Mouse (Mus musculus) intestine, embryonic 14.5 days (tissue): ENCODE measurements around the gene Gtf2h2. TPM values are rescaled to one million over a fixed set of nuclear protein-coding genes. Genes with fewer than 3 reads are reported as not detected.
A peak's percentile ranks its signal among the peaks of the same experiment; 100 is the strongest.

Experiments used
- ATAC-seq: fragments of 200-750 bp; cut with Nextera tagmentation; replicated peaks from 2 replicates; pipeline ENCODE4 v1.8.0; 2017; ENCODE audit warnings: low read depth, moderate number of reproducible peaks, moderate TSS enrichment, moderate library complexity; ENCODE audit not compliant: low FRiP score, low TSS enrichment
- DNase-seq: peaks from one replicate; pipeline ENCODE4 v3.0.0-alpha.2; 2018; ENCODE audit warnings: low spot score
- H3K27ac ChIP-seq: fragments of 300-500 bp; sonication (generic); 2 replicates; pipeline ENCODE4 v1.5.1; 2014; ENCODE audit warnings: low read depth, mild to moderate bottlenecking, control low read depth
- H3K27me3 ChIP-seq: fragments of 300-500 bp; sonication (generic); replicated peaks from 2 replicates; pipeline ENCODE4 v1.6.1; 2014; ENCODE audit warnings: low read length, control low read depth; ENCODE audit not compliant: control insufficient read depth, insufficient read depth
- H3K36me3 ChIP-seq: fragments of 300-500 bp; sonication (generic); 2 replicates; pipeline ENCODE4 v1.6.1; 2014; ENCODE audit warnings: low read length, control low read depth; ENCODE audit not compliant: control insufficient read depth, insufficient read depth
- H3K4me1 ChIP-seq: fragments of 300-500 bp; sonication (generic); replicated peaks from 2 replicates; pipeline ENCODE4 v1.6.1; 2014; ENCODE audit warnings: low read length, control low read depth, mixed read lengths; ENCODE audit not compliant: control insufficient read depth, insufficient read depth
- H3K4me2 ChIP-seq: fragments of 300-500 bp; sonication (generic); 2 replicates; pipeline ENCODE4 v1.6.1; 2014; ENCODE audit warnings: low read length
- H3K4me3 ChIP-seq: fragments of 300-500 bp; sonication (generic); 2 replicates; pipeline ENCODE4 v1.5.1; 2014; ENCODE audit warnings: low read depth, low read length, control low read depth, mixed read lengths
- H3K9ac ChIP-seq: fragments of 300-500 bp; sonication (generic); 2 replicates; pipeline ENCODE4 v1.6.1; 2014; ENCODE audit warnings: mild to moderate bottlenecking, low read length
- H3K9me3 ChIP-seq: fragments of 300-500 bp; sonication (generic); 2 replicates; pipeline ENCODE4 v1.6.1; 2016; ENCODE audit warnings: low read length, control low read depth; ENCODE audit not compliant: control insufficient read depth
- WGBS: fragments of 180-500 bp; shearing (Covaris S2); extraction: QIAGEN DNeasy Blood & Tissue Kit; methylation state at CpG from one replicate; pipeline ENCODE4 v1.1.7; 2014; 5-methylcytosine and 5-hydroxymethylcytosine counted together
- polyA plus RNA-seq: library from polyadenylated mRNA; unstranded; fragments of >200 nt; fragmentation: Nextera tagmentation; extraction: Ambion mirVana; gene quantifications from 2 replicates; pipeline ENCODE4 v1.2.1, GENCODE M21; 2014

Gene Gtf2h2
- polyA plus RNA-seq, 1 experiment from 2014 or later, result 81.6 TPM

DNA sequence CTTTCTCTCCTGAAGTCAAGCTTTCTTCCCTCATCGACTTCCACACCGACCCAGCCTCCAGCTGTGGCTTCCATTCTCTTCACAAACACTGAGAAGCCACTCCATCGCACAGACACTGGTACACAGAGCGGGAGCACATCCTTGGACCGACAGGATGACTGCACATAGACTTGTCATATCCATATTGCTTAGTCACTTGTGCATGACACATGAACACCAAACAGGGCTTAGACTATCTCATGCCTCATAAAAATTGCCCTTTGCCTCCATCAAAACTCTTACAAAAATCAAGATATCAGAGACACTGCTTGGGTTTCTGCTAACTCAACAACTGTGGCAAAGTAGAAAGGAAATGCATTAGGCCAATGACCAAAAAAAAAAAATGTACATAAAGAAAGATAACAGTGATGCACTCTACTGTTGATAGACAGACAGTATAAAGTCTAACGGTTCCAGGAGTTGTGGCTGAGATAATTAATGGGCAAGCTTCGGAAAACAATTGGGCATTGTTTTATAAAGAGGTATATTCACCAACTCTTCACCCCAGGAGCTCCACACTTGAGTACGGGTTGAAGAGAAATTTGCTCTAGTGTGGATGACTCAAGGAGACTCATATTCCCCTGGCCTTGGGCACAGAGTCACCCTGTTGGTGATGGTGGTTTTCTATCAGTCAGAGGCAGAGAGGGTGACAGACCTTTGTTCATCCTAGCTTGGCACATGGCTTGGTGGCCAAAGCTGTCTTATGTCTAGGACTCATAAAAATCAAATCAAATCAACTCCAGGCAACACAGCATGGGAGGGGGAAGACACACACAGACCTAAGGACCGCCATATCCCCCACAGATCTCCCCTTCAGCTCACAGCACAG lies 29.6 kb upstream of the Gtf2h2 start:
- no peak overlapping the region for H3K27ac ChIP-seq
- no peaks in the 10 kb centered on the region for H3K9me3 ChIP-seq
- DNase-seq (no peak), ATAC-seq (no peak)
- peaks cover 3% of the 10 kb centered on the region; the same call in 1 of the 2 replicates for H3K4me1 ChIP-seq
- no peak overlapping the region for H3K9ac ChIP-seq
- no peak overlapping the region for H3K4me3 ChIP-seq
- no peaks in the 10 kb centered on the region for H3K27me3 ChIP-seq
- H3K4me2 ChIP-seq, result no peak overlapping the region
- no peaks in the 10 kb centered on the region for H3K36me3 ChIP-seq
- WGBS, result 79% methylated on average over 9 of the region's 9 CpGs

DNA sequence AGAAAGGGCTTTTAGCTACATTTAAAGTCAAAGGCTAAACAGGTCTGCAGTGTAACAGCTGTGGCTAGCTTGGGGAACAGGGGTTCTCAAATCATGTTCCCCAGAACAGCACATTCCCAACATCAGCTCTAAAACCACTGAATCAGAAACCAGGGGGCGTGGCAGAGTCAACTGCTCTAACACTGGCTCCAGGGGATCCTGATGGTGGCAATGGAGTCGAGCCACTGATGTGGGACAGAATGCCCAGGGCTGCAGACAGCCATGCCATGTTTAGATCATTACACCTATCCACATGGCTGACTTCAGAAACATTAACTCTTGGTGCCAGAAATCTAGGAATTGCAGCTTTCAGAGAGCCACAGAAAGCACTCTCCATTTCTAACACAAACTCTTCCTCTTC lies 26.8 kb upstream of the Gtf2h2 start:
- ATAC-seq (no peak), DNase-seq (no peak)
- WGBS, result 73% methylated on average over 2 of the region's 2 CpGs
- no peak overlapping the region for H3K4me2 ChIP-seq
- no peak overlapping the region for H3K9ac ChIP-seq
- H3K36me3 ChIP-seq, result no peaks in the 10 kb centered on the region
- H3K4me3 ChIP-seq, result no peak overlapping the region
- peak overlapping the region; percentile 85; the same call in 1 of the 2 replicates for H3K27ac ChIP-seq
- H3K4me1 ChIP-seq, result 0 out of 2 replicates have a peak, but pooled peaks cover 3% of the 10 kb centered on the region
- H3K9me3 ChIP-seq, result no peaks in the 10 kb centered on the region
- H3K27me3 ChIP-seq, result no peaks in the 10 kb centered on the region

DNA sequence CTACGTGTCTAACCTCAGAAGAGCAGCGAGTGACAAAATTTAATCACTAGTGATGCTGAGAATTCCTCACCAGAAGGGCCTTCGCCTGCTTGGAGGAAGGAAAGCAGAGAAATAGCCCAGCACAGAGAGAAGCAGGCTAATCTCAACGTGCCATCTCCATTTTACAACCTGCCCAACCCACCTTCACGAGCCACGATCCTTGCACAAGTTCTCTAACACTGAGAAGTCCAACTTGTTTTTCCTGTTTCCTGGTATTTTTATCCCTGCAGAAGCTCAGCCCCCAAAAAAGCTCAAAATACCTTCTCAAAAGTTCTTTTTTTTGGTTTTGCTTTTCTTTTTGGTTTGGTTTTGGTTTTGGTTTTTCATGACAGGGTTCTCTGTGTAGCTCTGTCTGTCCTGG lies 25.8 kb upstream of the Gtf2h2 start:
- ATAC-seq, result peak; percentile 64; the same call in 1 of the 2 replicates
- H3K9me3 ChIP-seq, result no peaks in the 10 kb centered on the region
- H3K4me1 ChIP-seq, result 0 out of 2 replicates have a peak, but pooled peaks cover 2% of the 10 kb centered on the region
- no peak overlapping the region for H3K9ac ChIP-seq
- no peak for DNase-seq
- H3K4me3 ChIP-seq, result no peak overlapping the region
- no peaks in the 10 kb centered on the region for H3K27me3 ChIP-seq
- no peaks in the 10 kb centered on the region for H3K36me3 ChIP-seq
- no peak overlapping the region for H3K4me2 ChIP-seq
- 58% methylated on average over 6 of the region's 6 CpGs for WGBS
- H3K27ac ChIP-seq, result peak overlapping the region; percentile 85

DNA sequence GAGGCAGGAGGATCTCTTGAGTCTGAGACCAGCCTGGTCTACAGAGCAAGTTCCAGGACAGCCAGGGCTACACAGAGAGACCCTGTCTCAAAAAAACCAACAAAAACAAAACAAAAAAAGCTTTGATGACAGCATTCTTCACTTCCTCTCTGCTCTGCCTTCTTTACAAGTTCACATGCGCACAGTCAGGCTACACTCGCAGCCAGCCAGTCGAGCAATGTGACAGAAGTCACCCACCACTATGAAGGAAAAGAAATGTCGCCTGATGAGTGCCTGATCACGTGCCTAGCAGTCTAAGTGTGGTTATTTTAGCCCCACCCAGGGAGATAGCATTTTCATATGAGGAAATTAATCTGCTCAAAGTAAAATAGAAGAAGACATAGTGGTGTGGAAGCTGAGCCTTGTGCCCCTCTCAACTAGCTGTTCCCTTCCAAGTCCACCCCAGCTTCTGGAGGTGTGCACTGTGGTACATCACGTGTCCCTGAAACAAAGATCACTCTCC lies 25.3 kb upstream of the Gtf2h2 start:
- Histone ChIP-seq H3K36me3 (no peaks in the 10 kb centered on the region), H3K9me3 (no peaks in the 10 kb centered on the region), H3K27ac (peak overlapping the region; percentile 85), H3K27me3 (no peaks in the 10 kb centered on the region), H3K4me2 (no peak overlapping the region), H3K9ac (no peak overlapping the region), H3K4me1 (no peaks in the 10 kb centered on the region), H3K4me3 (no peak overlapping the region)
- peak; percentile 19; the same call in 1 of the 2 replicates for ATAC-seq
- DNase-seq, result no peak
- WGBS, result 75% methylated on average over 6 of the region's 6 CpGs

DNA sequence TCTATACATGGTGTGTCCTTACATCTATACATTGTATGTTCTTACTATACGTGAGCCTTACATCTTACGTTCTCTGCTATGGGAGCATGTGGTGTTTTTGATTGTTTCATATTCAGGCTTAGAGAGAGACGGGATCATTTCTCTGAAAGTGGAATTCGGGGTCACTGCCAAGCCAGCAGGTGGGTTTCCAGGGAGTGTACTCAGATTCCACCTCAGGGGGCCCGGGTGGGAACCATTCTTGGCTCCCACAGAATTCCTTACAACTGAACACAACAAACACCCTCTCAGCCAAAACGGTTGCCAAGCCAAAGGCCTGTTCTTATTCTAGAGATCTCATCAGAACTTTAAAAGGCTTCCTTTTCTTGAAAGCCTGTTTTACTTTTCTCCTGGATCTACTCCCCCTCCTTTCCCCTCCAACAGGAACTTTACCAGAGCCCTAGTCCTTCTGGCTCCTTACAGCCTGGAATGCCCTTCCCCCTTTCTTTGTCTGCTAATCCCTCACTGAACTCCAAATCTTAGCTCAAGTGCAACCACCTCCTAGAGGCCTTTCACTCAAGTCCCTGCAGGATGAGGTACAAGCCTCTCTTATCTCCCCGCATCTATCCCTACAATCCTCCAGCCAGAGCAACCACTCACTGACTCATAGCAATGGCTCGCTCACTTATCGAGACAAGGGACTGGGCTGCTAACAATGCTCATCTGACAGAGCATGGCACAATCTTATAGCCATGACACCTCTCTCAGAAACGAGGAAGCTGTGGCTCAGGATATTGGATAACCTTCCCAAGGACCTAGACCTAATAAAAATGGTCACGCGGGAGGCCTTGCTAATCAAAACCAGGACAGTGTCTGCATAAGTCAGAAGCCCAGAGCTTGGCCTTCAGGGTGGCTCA lies 24.1 kb upstream of the Gtf2h2 start:
- DNase-seq (peak; percentile 55), ATAC-seq (peak; percentile 76)
- Histone ChIP-seq H3K36me3 (no peaks in the 10 kb centered on the region), H3K4me2 (no peak overlapping the region; the same call in 1 of the 2 replicates), H3K27ac (peak overlapping the region; percentile 85), H3K9me3 (no peaks in the 10 kb centered on the region), H3K27me3 (no peaks in the 10 kb centered on the region), H3K9ac (no peak overlapping the region), H3K4me1 (no peaks in the 10 kb centered on the region), H3K4me3 (no peak overlapping the region)
- whole genome bisulfite sequencing, result 52% methylated on average over 12 of the region's 12 CpGs

DNA sequence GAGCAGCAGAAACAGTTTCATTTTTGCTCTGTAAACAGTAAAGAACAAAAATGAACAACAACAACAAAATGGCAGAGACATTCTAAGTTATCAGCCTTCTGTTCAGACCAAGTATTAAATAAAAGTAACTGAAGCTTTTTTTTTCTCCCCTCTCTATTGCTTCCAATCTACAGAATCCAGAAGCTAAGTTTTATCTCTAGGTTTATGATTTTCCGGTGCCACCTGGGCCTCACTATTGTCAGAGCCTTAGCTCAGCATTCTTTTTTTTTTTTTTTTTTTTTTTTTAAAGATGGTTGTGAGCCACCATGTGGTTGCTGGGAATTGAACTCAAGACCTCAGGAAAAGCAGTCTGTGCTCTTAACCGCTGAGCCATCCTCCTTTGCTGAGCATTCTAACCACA lies 20.4 kb upstream of the Gtf2h2 start:
- H3K27me3 ChIP-seq, result no peaks in the 10 kb centered on the region
- H3K27ac ChIP-seq, result no peak overlapping the region
- H3K4me1 ChIP-seq, result no peaks in the 10 kb centered on the region
- no peaks in the 10 kb centered on the region for H3K9me3 ChIP-seq
- no peak for ATAC-seq
- no peak for DNase-seq
- no peaks in the 10 kb centered on the region for H3K36me3 ChIP-seq
- H3K4me2 ChIP-seq, result no peak overlapping the region
- no peak overlapping the region for H3K4me3 ChIP-seq
- 87% methylated on average over 2 of the region's 2 CpGs for WGBS
- no peak overlapping the region for H3K9ac ChIP-seq

DNA sequence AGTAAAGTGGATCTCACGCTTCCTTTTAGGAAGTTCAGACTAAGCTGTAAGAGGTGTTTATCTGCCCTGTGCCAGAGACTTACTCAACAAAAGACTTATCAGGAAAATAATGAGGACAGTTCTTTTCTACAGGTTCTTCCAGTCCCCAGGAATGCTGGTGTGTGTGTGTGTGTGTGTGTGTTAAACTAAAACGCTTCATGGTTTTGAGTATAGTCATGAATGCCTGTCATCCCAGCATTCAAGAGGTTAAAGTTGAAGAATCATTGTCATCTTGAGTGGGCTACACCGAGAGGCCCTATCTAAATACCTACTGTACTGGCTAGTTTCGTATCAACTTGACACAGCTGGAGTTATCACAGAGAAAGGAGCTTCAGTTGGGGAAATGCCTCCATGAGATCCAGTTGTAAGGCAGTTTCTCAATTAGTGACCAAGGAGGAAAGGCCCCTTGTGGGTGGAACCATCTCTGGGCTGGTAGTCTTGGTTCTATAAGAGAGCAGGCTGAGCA lies 19.5 kb upstream of the Gtf2h2 start:
- no peak for ATAC-seq
- Histone ChIP-seq H3K27ac (no peak overlapping the region), H3K27me3 (no peaks in the 10 kb centered on the region), H3K36me3 (no peaks in the 10 kb centered on the region), H3K4me1 (no peaks in the 10 kb centered on the region), H3K4me2 (no peak overlapping the region), H3K9me3 (no peaks in the 10 kb centered on the region), H3K4me3 (no peak overlapping the region), H3K9ac (no peak overlapping the region)
- WGBS, result 66% methylated on average over 4 of the region's 4 CpGs
- DNase-seq, result no peak

DNA sequence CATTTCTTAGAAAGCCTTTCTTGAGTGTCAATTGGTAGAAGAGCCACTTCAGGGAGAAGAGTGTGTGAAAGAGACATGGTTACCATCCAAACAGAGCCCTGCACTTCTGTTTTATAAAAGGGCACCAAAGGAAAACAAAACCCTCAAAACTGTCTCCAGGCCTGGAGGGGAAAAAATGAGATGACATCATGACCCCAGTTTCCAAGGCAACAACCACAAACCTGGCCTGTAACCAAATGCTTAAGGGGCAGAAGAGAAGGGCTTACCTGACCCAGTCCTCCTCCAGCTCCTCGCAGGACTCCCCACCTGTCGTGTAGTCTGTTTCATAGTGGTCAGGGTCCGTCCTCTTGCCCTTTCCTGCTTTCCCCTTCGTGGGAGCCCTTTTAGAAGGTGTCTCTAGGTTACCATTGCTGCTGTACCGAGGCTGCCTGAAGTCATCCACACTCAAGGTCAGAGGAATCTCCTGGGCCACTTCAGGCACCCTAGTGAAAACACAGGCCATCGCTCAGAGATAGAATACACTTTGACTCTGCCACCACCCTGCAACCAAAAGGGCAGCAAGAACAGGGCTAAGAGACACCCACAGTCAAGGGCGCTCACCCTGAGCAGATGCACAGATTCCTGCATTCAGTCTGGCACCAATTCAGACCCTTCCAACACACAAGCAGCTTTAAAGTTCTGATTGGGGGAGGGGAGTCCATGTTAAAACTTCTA lies 18.9 kb upstream of the Gtf2h2 start:
- WGBS, result 76% methylated on average over 7 of the region's 7 CpGs
- Histone ChIP-seq H3K27ac (no peak overlapping the region), H3K4me3 (no peak overlapping the region), H3K36me3 (no peaks in the 10 kb centered on the region), H3K27me3 (no peaks in the 10 kb centered on the region), H3K9ac (no peak overlapping the region), H3K4me1 (no peaks in the 10 kb centered on the region), H3K9me3 (no peaks in the 10 kb centered on the region), H3K4me2 (no peak overlapping the region)
- DNase-seq (no peak), ATAC-seq (no peak)
